Mouse (Mus musculus): Measurements from ENCODE around the gene Rassf9.

- TF ChIP-seq CTCF (conservative IDR thresholded peaks at IDR 0.05 in 1 of 2, IDR thresholded peaks at IDR 0.05 in 1 of 2; ENCODE audit: low read depth in 2 of 2, low read length in 2 of 2) (no peak), USF1 (IDR thresholded peaks at IDR 0.05; ENCODE audit: low read depth, low read length) (no peak), POLR2A (IDR thresholded peaks at IDR 0.05; ENCODE audit: low read depth, low read length) (no peak), CHD2 (IDR thresholded peaks at IDR 0.05; ENCODE audit: low read length) (no peak), ZMIZ1 (IDR thresholded peaks at IDR 0.05; ENCODE audit: low read depth, low read length) (no peak), RCOR1 (conservative IDR thresholded peaks at IDR 0.05; ENCODE audit: low read depth, low read length) (no peak), NELFE (IDR thresholded peaks at IDR 0.05; ENCODE audit: low read depth, low read length) (no peak), SMC3 (IDR thresholded peaks at IDR 0.05; ENCODE audit: low read depth, low read length) (no peak), PAX5 (IDR thresholded peaks at IDR 0.05; ENCODE audit: low read length) (no peak), TCF12 (IDR thresholded peaks at IDR 0.05; ENCODE audit: low read depth, low read length) (no peak)
Observed at GRCm38 (mm10) chr10:102553941-102554340, 41.9 kb downstream of the Rassf9 start.

Data from CH12.LX (cell line).